Mouse (Mus musculus) hindbrain, postnatal 0 days (tissue): ENCODE measurements around the gene Izumo4. TPM values are rescaled to one million over a fixed set of nuclear protein-coding genes. Genes with fewer than 3 reads are reported as not detected.

Source experiments
- ATAC-seq: fragments of 200-750 bp; cut with Nextera tagmentation; 2 replicates; pipeline ENCODE4 v1.8.0; 2017; ENCODE audit warnings: mild to moderate bottlenecking, moderate TSS enrichment, moderate library complexity
- DNase-seq: peaks from one replicate; pipeline ENCODE4 v3.0.0-alpha.2; 2015; ENCODE audit warnings: low spot score
- H3K27ac ChIP-seq: fragments of 300-500 bp; sonication (generic); 2 replicates; pipeline ENCODE4 v1.5.1; 2014; ENCODE audit warnings: mild to moderate bottlenecking
- H3K27me3 ChIP-seq: fragments of 300-500 bp; sonication (generic); 2 replicates; pipeline ENCODE4 v1.6.1; 2014; ENCODE audit warnings: low read length, mixed read lengths; ENCODE audit not compliant: insufficient read depth
- H3K36me3 ChIP-seq: fragments of 300-500 bp; sonication (generic); 2 replicates; pipeline ENCODE4 v1.6.1; 2014; ENCODE audit warnings: low read length, mixed read lengths; ENCODE audit not compliant: insufficient read depth
- H3K4me1 ChIP-seq: fragments of 300-500 bp; sonication (generic); 2 replicates; pipeline ENCODE4 v1.6.1; 2014; ENCODE audit warnings: antibody characterized with exemption, low read length, mixed read lengths; ENCODE audit not compliant: insufficient read depth
- H3K4me2 ChIP-seq: fragments of 300-500 bp; sonication (generic); 2 replicates; pipeline ENCODE4 v1.6.1; 2014; ENCODE audit warnings: low read depth, mild to moderate bottlenecking, low read length, moderate library complexity, mixed read lengths
- H3K4me3 ChIP-seq: fragments of 300-500 bp; sonication (generic); 2 replicates; pipeline ENCODE4 v1.5.1; 2014; ENCODE audit warnings: low read length
- H3K9ac ChIP-seq: fragments of 300-500 bp; sonication (generic); replicated peaks from 2 replicates; pipeline ENCODE4 v1.6.1; 2014; ENCODE audit warnings: mild to moderate bottlenecking, low read length, moderate library complexity, mixed read lengths
- H3K9me3 ChIP-seq: fragments of 300-500 bp; sonication (generic); 2 replicates; pipeline ENCODE4 v1.6.1; 2016; ENCODE audit warnings: low read length, mixed read lengths
- CTCF ChIP-seq: IDR thresholded peaks from 2 replicates; pipeline ENCODE4 v1.5.1; 2016; ENCODE audit warnings: antibody characterized with exemption, control low read depth, low read depth
- WGBS: fragments of 180-500 bp; shearing (Covaris S2); extraction: QIAGEN DNeasy Blood & Tissue Kit; methylation state at CpG from one replicate; pipeline ENCODE4 v1.1.7; 2014; 5-methylcytosine and 5-hydroxymethylcytosine counted together
- polyA plus RNA-seq: library from polyadenylated mRNA; unstranded; fragments of >200 nt; fragmentation: Nextera tagmentation; extraction: Ambion mirVana; gene quantifications from 2 replicates; pipeline ENCODE4 v1.2.1, GENCODE M21; 2015
- total RNA-seq: library from RNA; depleted of rRNA; stranded (reverse); fragments of >200 nt; gene quantifications from 2 replicates; pipeline ENCODE4 v1.2.3, GENCODE M21; 2014; rRNA removed

Izumo4 gene
- total RNA-seq: 31.1 and 31.6 TPM in 2 replicates
- 46.7 and 52.2 TPM in 2 replicates for polyA plus RNA-seq

GRCm38 (mm10) chr10:80701721-80702535, at the start of gene Izumo4, which contains the start of gene Mob3a:
Gene Izumo4 (plus strand): TSS chr10:80702184.
Gene Mob3a (minus strand): TSS chr10:80701977.
- ATAC-seq (peak; percentile 97), DNase-seq (peak; percentile 99)
- Histone ChIP-seq H3K27ac (peak within 1 kb of the TSS; percentile 78), H3K36me3 (peaks cover 5% of the 10 kb centered on the region; the same call in 1 of the 2 replicates), H3K4me1 (peaks cover 18% of the 10 kb centered on the region; the same call in 1 of the 2 replicates), H3K9me3 (no peaks in the 10 kb centered on the region), H3K27me3 (no peaks in the 10 kb centered on the region), H3K9ac (peak within 1 kb of the TSS; percentile 67), H3K4me3 (peak within 1 kb of the TSS; percentile 58), H3K4me2 (peak within 1 kb of the TSS; percentile 68)
- TF ChIP-seq CTCF: peak; percentile 40
- under 1% methylated on average over 58 of the region's 59 CpGs for WGBS

GRCm38 (mm10) chr10:80653156-80653720, 48.7 kb upstream of the Izumo4 start:
- H3K4me3 ChIP-seq: no peak overlapping the region
- H3K4me2 ChIP-seq: no peak overlapping the region
- peaks cover 11% of the 10 kb centered on the region; the same call in 1 of the 2 replicates for H3K4me1 ChIP-seq
- no peak overlapping the region for H3K27ac ChIP-seq
- DNase-seq (no peak), ATAC-seq (no peak)
- H3K9me3 ChIP-seq: no peaks in the 10 kb centered on the region
- WGBS: 76% methylated on average over 6 of the region's 6 CpGs
- no peak for TF ChIP-seq CTCF
- no peaks in the 10 kb centered on the region for H3K36me3 ChIP-seq
- 0 out of 2 replicates have a peak overlapping the region, but pooled peaks have one; percentile 0 for H3K9ac ChIP-seq
- no peaks in the 10 kb centered on the region for H3K27me3 ChIP-seq

- ATAC-seq (no peak), DNase-seq (no peak)
- H3K27ac ChIP-seq: no peak overlapping the region
- peaks cover 11% of the 10 kb centered on the region; the same call in 1 of the 2 replicates for H3K4me1 ChIP-seq
- H3K36me3 ChIP-seq: no peaks in the 10 kb centered on the region
- H3K4me2 ChIP-seq: peak overlapping the region; percentile 94
- 69% methylated on average over 6 of the region's 6 CpGs for WGBS
- no peak overlapping the region; the same call in 1 of the 2 replicates for H3K9ac ChIP-seq
- no peaks in the 10 kb centered on the region for H3K9me3 ChIP-seq
- no peaks in the 10 kb centered on the region for H3K27me3 ChIP-seq
- no peak for TF ChIP-seq CTCF
- peak overlapping the region; percentile 76; the same call in 1 of the 2 replicates for H3K4me3 ChIP-seq
Measured at GRCm38 (mm10) chr10:80654866-80655265, 47.1 kb upstream of the Izumo4 start.

DNA sequence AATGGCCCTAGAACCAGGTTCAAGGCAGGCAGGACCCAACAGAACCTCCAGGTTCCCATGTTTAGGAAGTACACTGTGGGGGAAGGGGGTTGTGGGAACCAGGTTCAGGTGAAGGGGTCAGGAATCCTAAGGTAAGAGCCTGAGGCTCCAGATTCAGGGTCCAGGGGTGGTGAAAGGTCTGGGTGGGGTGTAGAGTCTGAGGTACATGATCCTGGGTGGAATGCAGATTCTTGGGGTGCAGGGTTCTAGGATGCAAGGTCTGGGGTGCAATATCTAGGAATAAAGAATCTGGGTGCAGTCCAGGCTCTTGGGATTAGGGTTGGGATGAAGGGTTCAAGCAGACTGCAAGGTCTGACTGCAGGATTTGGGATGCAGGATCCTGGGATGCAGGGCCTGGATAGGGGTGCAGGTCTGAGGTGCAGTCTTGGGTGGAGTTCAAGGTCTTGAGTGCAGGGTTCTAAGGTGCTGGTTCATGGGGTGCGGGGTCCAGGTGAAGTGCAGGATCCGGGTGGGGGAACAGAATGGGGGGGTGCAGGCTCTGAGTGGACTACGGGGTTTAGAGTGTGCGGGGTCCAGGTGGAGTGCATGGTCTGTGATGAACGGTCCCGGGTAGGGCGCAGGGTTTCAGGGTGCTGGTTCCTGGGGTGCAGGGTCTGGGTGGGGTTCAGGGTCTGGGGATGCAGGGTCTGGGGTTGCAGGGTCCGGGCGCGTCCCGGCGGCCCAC, 46.4 kb upstream of the Izumo4 start:
- Histone ChIP-seq H3K4me1 (peaks cover 11% of the 10 kb centered on the region; the same call in 1 of the 2 replicates), H3K4me2 (peak overlapping the region; percentile 94), H3K9ac (peak overlapping the region; percentile 93), H3K27me3 (no peaks in the 10 kb centered on the region), H3K9me3 (no peaks in the 10 kb centered on the region), H3K36me3 (no peaks in the 10 kb centered on the region), H3K4me3 (peak overlapping the region; percentile 76), H3K27ac (peak overlapping the region; percentile 92)
- no peak for TF ChIP-seq CTCF
- no peak for DNase-seq
- 3% methylated on average over 12 of the region's 12 CpGs for WGBS
- ATAC-seq: peak; percentile 35

DNA sequence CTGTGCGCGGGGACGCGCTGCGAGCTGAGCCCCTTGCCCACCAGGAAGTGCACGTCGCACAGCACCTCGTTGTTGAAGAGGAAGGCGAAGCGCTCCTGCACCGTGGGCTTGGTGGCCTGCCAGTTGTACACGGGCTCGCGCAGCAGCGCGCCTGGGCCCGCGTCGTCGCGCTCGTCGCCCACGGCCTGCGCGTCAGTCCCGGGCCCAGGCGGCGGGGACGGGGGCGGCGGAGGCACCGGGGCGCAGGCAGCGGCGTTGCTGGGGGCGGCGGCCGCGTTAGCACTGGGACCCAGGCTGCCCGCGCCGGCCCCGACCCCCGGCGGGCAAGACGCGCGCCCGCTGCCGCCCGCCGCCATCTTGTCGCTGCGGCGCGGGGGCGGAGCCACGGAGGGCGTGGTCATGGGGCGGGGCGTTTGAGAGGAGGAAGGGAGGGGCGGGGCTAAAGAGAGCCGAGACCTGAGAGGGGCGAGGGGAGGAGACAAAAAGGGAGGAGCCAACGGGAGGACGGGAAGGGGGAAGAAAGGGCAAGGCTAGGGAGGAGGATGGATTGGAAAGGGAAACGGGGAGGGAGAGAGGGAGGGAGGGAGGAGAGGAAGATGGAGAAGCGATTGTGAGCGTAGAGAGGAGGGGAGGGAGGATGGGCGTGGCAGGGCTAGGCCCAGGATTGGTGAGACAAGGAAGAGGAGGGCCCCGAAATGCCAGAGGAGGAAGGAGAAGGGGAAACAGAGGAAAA, 45.7 kb upstream of the Izumo4 start:
- H3K9me3 ChIP-seq: no peaks in the 10 kb centered on the region
- ATAC-seq (peak; percentile 89), DNase-seq (peak; percentile 99)
- no peaks in the 10 kb centered on the region for H3K27me3 ChIP-seq
- H3K36me3 ChIP-seq: no peaks in the 10 kb centered on the region
- under 1% methylated on average over 64 of the region's 72 CpGs for WGBS
- H3K4me3 ChIP-seq: peak overlapping the region; percentile 76
- peak overlapping the region; percentile 93 for H3K9ac ChIP-seq
- peak overlapping the region; percentile 92 for H3K27ac ChIP-seq
- peak overlapping the region; percentile 94 for H3K4me2 ChIP-seq
- no peak for TF ChIP-seq CTCF
- H3K4me1 ChIP-seq: peaks cover 11% of the 10 kb centered on the region; the same call in 1 of the 2 replicates
